Mouse (Mus musculus) kidney, adult 2 months (tissue): ENCODE results near the gene Dnah2.
"Not testable (repeated sequence)": the region's sequence is repeated elsewhere in the genome, so short reads cannot be mapped to it uniquely, and the experiment has no call there.

Experiments used
- CTCF ChIP-seq: fragments of 200-500 bp; conservative IDR thresholded peaks from 2 replicates; pipeline ENCODE4 v1.5.1; 2011; ENCODE audit warnings: low read depth, mild to moderate bottlenecking, control low read depth, low read length, moderate library complexity, mixed read lengths; ENCODE audit not compliant: insufficient read depth, insufficient read length
- POLR2A ChIP-seq: fragments of 200-500 bp; IDR thresholded peaks from one replicate; pipeline ENCODE4 v1.6.1; 2011; ENCODE audit warnings: low read depth, low read length, control low read depth

DNA sequence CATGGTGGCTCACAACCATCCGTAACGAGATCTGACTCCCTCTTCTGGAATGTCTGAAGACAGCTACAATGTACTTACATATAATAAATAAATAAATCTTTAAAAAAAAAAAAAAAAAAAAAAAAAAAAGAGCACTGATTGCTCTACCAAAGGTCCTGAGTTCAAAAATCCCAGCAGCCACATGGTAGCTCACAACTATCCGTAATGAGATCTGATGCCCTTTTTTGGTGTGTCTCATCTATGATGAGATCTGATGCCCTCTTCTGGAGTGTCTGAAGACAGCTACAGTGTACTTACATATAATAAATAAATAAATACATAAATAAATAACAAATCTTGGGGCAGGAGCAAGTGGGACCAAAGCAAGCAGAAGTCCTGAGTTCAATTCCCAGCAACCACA is 7.2 kb downstream of the Dnah2 start:
- not testable (repeated sequence) for TF ChIP-seq CTCF, POLR2A
